Mouse (Mus musculus): ENCODE measurements around the gene Asb13. TPM values are rescaled to one million over a fixed set of nuclear protein-coding genes. Genes with fewer than 3 reads are reported as not detected.

Asb13 gene
- total RNA-seq, 2 experiments from 2014 or later: 5.4 to 8.4 TPM

GRCm38 (mm10) chr13:3665308-3665723 lies 31.5 kb downstream of the Asb13 start:
- DNase-seq: peak; percentile 86

- no peak for DNase-seq
These were observed 33.5 kb downstream of the Asb13 start for GRCm38 (mm10) chr13:3667288-3667873.

- no peak for DNase-seq
These were observed 34.2 kb downstream of the Asb13 start for GRCm38 (mm10) chr13:3668068-3668467.

- no peak for DNase-seq
These were observed 35.8 kb downstream of the Asb13 start for GRCm38 (mm10) chr13:3669611-3670010.

GRCm38 (mm10) chr13:3670039-3670438 lies 36.2 kb downstream of the Asb13 start:
- DNase-seq: peak; percentile 22

GRCm38 (mm10) chr13:3673151-3673550 lies 39.3 kb downstream of the Asb13 start:
- DNase-seq: no peak

- peak; percentile 29 for DNase-seq
These were observed 39.8 kb downstream of the Asb13 start for GRCm38 (mm10) chr13:3673622-3674021.

- no peak for DNase-seq
These were observed 42.0 kb downstream of the Asb13 start for GRCm38 (mm10) chr13:3675855-3676254.

- DNase-seq: no peak
These were observed 45.3 kb downstream of the Asb13 start for GRCm38 (mm10) chr13:3679098-3679497.

GRCm38 (mm10) chr13:3686306-3686705 lies 52.5 kb downstream of the Asb13 start:
- DNase-seq: no peak

GRCm38 (mm10) chr13:3694599-3695343 lies 60.9 kb downstream of the Asb13 start:
- peak; percentile 77 for DNase-seq

- no peak for DNase-seq
These were observed 63.3 kb downstream of the Asb13 start for GRCm38 (mm10) chr13:3696977-3697735.

- DNase-seq: no peak
These were observed 66.9 kb downstream of the Asb13 start for GRCm38 (mm10) chr13:3700752-3701151.

Other genes with a start within 250 kb of the Asb13 start
- 100 to 1,000 TPM; 314 to 323 TPM for gene Gdi2, start 96.0 kb upstream of the Asb13 start, total RNA-seq (2021)
- 10 to 100 TPM; 20.8 to 22.1 TPM for gene Fam208b, start 22.9 kb upstream of the Asb13 start, total RNA-seq (2021)
- not detected for gene Calml3, start 170.3 kb downstream of the Asb13 start, total RNA-seq (2021)
- not detected for gene Calm4, start 203.7 kb downstream of the Asb13 start, total RNA-seq (2021)
- not detected for gene Calm5, start 220.1 kb downstream of the Asb13 start, total RNA-seq (2021)

All from heart, postnatal 4 days (tissue).